Mouse (Mus musculus): ENCODE data around the gene Sva.

The Sva gene

GRCm38 (mm10) chr6:42038094-42038493 lies at the start of gene Sva:
Gene Sva, plus strand, starts transcription at chr6:42038394.
- DNase-seq, result no peak

All from thymus, postnatal 25 days (tissue).